Mouse (Mus musculus) CH12.LX (cell line): ENCODE data around the gene Trib3. TPM values are rescaled to one million over a fixed set of nuclear protein-coding genes. Genes with fewer than 3 reads are reported as not detected.

Experiments used
- DNase-seq: peaks from one replicate; pipeline ENCODE4 v3.0.0-alpha.2; 2013; ENCODE audit errors: extremely low read depth
- H3K27ac ChIP-seq: 2 replicates; pipeline ENCODE4 v1.5.1; 2012; ENCODE audit warnings: low read depth, mild to moderate bottlenecking, control low read depth, moderate library complexity; ENCODE audit not compliant: insufficient read depth
- H3K27me3 ChIP-seq: replicated peaks from 2 replicates; pipeline ENCODE3; 2012; ENCODE audit warnings: inconsistent platforms
- H3K36me3 ChIP-seq, 2 experiments: replicated peaks in 1 of 2; 2 replicates each; pipeline versions ENCODE3 to v1.6.1; 2012; ENCODE audit warnings: inconsistent platforms in 1 of 2, low read length in 1 of 2, mild to moderate bottlenecking in 1 of 2, mixed read lengths in 1 of 2, moderate library complexity in 1 of 2; ENCODE audit not compliant: control insufficient read depth in 1 of 2, insufficient read depth in 1 of 2
- H3K4me1 ChIP-seq, 2 experiments: 2 replicates each; pipeline ENCODE4 v1.6.1; 2012; ENCODE audit warnings: inconsistent platforms in 1 of 2, moderate library complexity in 1 of 2; ENCODE audit not compliant: insufficient read depth in 2 of 2, control insufficient read depth in 1 of 2
- H3K4me2 ChIP-seq: 2 replicates; pipeline ENCODE4 v1.6.1; 2012; ENCODE audit warnings: low read depth, mild to moderate bottlenecking, control low read depth; ENCODE audit not compliant: poor library complexity, insufficient read depth, severe bottlenecking
- H3K4me3 ChIP-seq, 3 experiments: fragments of 150-350 bp in 1 of 3; sonication (generic) in 1 of 3; replicated peaks in 1 of 3; 2 replicates each; pipeline versions ENCODE3 to v1.5.1; 2011 to 2012; ENCODE audit warnings: low read depth in 2 of 3, low read length in 2 of 3, mild to moderate bottlenecking in 2 of 3, moderate library complexity in 2 of 3, control low read depth in 1 of 3, improper control_type of control experiment in 1 of 3, inconsistent platforms in 1 of 3, mixed read lengths in 1 of 3; ENCODE audit not compliant: poor library complexity in 1 of 3
- H3K79me2 ChIP-seq: replicated peaks from 2 replicates; pipeline ENCODE4 v1.6.1; 2012; ENCODE audit warnings: mild to moderate bottlenecking, moderate library complexity; ENCODE audit not compliant: control insufficient read depth, poor library complexity, insufficient read depth, severe bottlenecking; ENCODE audit errors: extremely low read depth
- H3K9ac ChIP-seq: 2 replicates; pipeline ENCODE4 v1.6.1; 2012; ENCODE audit warnings: low read depth, mild to moderate bottlenecking, control low read depth, moderate library complexity; ENCODE audit not compliant: insufficient read depth
- H3K9me3 ChIP-seq: replicated peaks from 2 replicates; pipeline ENCODE3; 2012; ENCODE audit warnings: low read length, inconsistent platforms, mixed read lengths
- CHD2 ChIP-seq: IDR thresholded peaks from 2 replicates; pipeline ENCODE4 v1.6.1; 2011; ENCODE audit warnings: low read length, improper control_type of control experiment
- E2F4 ChIP-seq: IDR thresholded peaks from 2 replicates; pipeline ENCODE4 v1.6.1; 2011; ENCODE audit warnings: low read depth, low read length, improper control_type of control experiment; ENCODE audit not compliant: insufficient replicate concordance
- ETS1 ChIP-seq: conservative IDR thresholded peaks from 2 replicates; pipeline ENCODE4 v1.6.1; 2012; ENCODE audit warnings: low read depth, mild to moderate bottlenecking, inconsistent platforms, low read length, improper control_type of control experiment, moderate library complexity
- IRF4 ChIP-seq: IDR thresholded peaks from 2 replicates; pipeline ENCODE4 v1.6.1; 2014; ENCODE audit warnings: low read depth, mild to moderate bottlenecking, inconsistent platforms, low read length, improper control_type of control experiment
- JUN ChIP-seq: IDR thresholded peaks from 2 replicates; pipeline ENCODE4 v1.6.1; 2011; ENCODE audit warnings: low read depth, mild to moderate bottlenecking, low read length, improper control_type of control experiment, moderate library complexity; ENCODE audit not compliant: insufficient read depth
- JUND ChIP-seq: conservative IDR thresholded peaks from 2 replicates; pipeline ENCODE4 v1.6.1; 2011; ENCODE audit warnings: low read depth, low read length, improper control_type of control experiment
- KAT2A ChIP-seq: IDR thresholded peaks from 2 replicates; pipeline ENCODE4 v1.6.1; 2012; ENCODE audit warnings: low read length, improper control_type of control experiment, inconsistent platforms; ENCODE audit not compliant: insufficient replicate concordance
- MAX ChIP-seq: IDR thresholded peaks from 2 replicates; pipeline ENCODE4 v1.6.1; 2011; ENCODE audit warnings: low read length, improper control_type of control experiment
- MAZ ChIP-seq: IDR thresholded peaks from 2 replicates; pipeline ENCODE4 v1.6.1; 2012; ENCODE audit warnings: low read depth, mild to moderate bottlenecking, inconsistent platforms, low read length, improper control_type of control experiment, moderate library complexity
- MXI1 ChIP-seq: IDR thresholded peaks from 2 replicates; pipeline ENCODE4 v1.6.1; 2011; ENCODE audit warnings: mild to moderate bottlenecking, low read depth, low read length, improper control_type of control experiment
- MYC ChIP-seq: IDR thresholded peaks from 2 replicates; pipeline ENCODE4 v1.6.1; 2011; ENCODE audit warnings: low read depth, mild to moderate bottlenecking, improper control_type of control experiment, low read length
- NELFE ChIP-seq: IDR thresholded peaks from 2 replicates; pipeline ENCODE4 v1.6.1; 2011; ENCODE audit warnings: low read depth, low read length, improper control_type of control experiment
- NRF1 ChIP-seq: IDR thresholded peaks from 2 replicates; pipeline ENCODE4 v1.6.1; 2014; ENCODE audit warnings: low read depth, mild to moderate bottlenecking, inconsistent platforms, low read length, improper control_type of control experiment, moderate library complexity
- PAX5 ChIP-seq: IDR thresholded peaks from 2 replicates; pipeline ENCODE4 v1.6.1; 2012; ENCODE audit warnings: low read length, inconsistent platforms, mixed read lengths
- POLR2A ChIP-seq: IDR thresholded peaks from 2 replicates; pipeline ENCODE4 v1.6.1; 2011; ENCODE audit warnings: low read depth, mild to moderate bottlenecking, improper control_type of control experiment, low read length
- POLR2AphosphoS2 ChIP-seq: IDR thresholded peaks from 2 replicates; pipeline ENCODE4 v1.6.1; 2011; ENCODE audit warnings: low read depth, low read length, improper control_type of control experiment
- RAD21 ChIP-seq: IDR thresholded peaks from 2 replicates; pipeline ENCODE4 v1.6.1; 2011; ENCODE audit warnings: low read depth, mild to moderate bottlenecking, low read length, improper control_type of control experiment, moderate library complexity
- RCOR1 ChIP-seq: conservative IDR thresholded peaks from 2 replicates; pipeline ENCODE4 v1.6.1; 2012; ENCODE audit warnings: low read depth, mild to moderate bottlenecking, inconsistent platforms, low read length, improper control_type of control experiment
- SIN3A ChIP-seq: IDR thresholded peaks from 2 replicates; pipeline ENCODE4 v1.6.1; 2012; ENCODE audit warnings: low read length, improper control_type of control experiment, inconsistent platforms
- TBP ChIP-seq: conservative IDR thresholded peaks from 2 replicates; pipeline ENCODE4 v1.6.1; 2011; ENCODE audit warnings: low read depth, low read length, improper control_type of control experiment
- TCF12 ChIP-seq: IDR thresholded peaks from 2 replicates; pipeline ENCODE4 v1.6.1; 2014; ENCODE audit warnings: low read depth, mild to moderate bottlenecking, inconsistent platforms, low read length, improper control_type of control experiment
- UBTF ChIP-seq: IDR thresholded peaks from 2 replicates; pipeline ENCODE4 v1.6.1; 2012; ENCODE audit warnings: low read depth, mild to moderate bottlenecking, inconsistent platforms, low read length, improper control_type of control experiment, moderate library complexity
- USF1 ChIP-seq: IDR thresholded peaks from 2 replicates; pipeline ENCODE4 v1.6.1; 2014; ENCODE audit warnings: low read depth, mild to moderate bottlenecking, inconsistent platforms, low read length, improper control_type of control experiment
- ZC3H11A ChIP-seq: IDR thresholded peaks from 2 replicates; pipeline ENCODE4 v1.6.1; 2012; ENCODE audit warnings: low read depth, mild to moderate bottlenecking, inconsistent platforms, low read length, improper control_type of control experiment
- ZMIZ1 ChIP-seq: IDR thresholded peaks from 2 replicates; pipeline ENCODE4 v1.6.1; 2012; ENCODE audit warnings: low read depth, mild to moderate bottlenecking, inconsistent platforms, low read length, improper control_type of control experiment
- ZNF384 ChIP-seq: IDR thresholded peaks from 2 replicates; pipeline ENCODE4 v1.6.1; 2012; ENCODE audit warnings: low read depth, low read length, improper control_type of control experiment, inconsistent platforms
- dilution Hi-C: fragments of 300-500 bp; cut with MboI; formaldehyde crosslinking; loops from 2 replicates; pipeline ENCODE4 v1.14.3; 2020; ENCODE audit warnings: low sequenced_read_pairs; ENCODE audit not compliant: extremely low pct_unique_long_range_greater_than_20kb, extremely low pct_ligation_motif_present
- in situ Hi-C: fragments of 300-500 bp; cut with MboI; formaldehyde crosslinking; loops from 3 replicates; pipeline ENCODE4 v1.14.3; 2019; ENCODE audit warnings: low sequenced_read_pairs, low pct_ligation_motif_present, low pct_unique_long_range_greater_than_20kb, mixed read lengths
- polyA plus RNA-seq: library from polyadenylated mRNA; unstranded; fragments of >175 nt; gene quantifications from 2 replicates; pipeline ENCODE4 v1.2.1, GENCODE M21; 2012; ENCODE audit warnings: low read depth; ENCODE audit not compliant: insufficient read length
- total RNA-seq, 2 experiments: library from RNA; depleted of rRNA; stranded (reverse); fragments of 300-350 nt in 1 of 2; fragments of >200 nt in 1 of 2; gene quantifications; 2 replicates each; pipeline ENCODE4 v1.2.3; 2012 to 2014

Trib3 gene
- total and polyA plus RNA-seq, 3 experiments = 25.1 to 56.9 (median 30.0) TPM

DNA sequence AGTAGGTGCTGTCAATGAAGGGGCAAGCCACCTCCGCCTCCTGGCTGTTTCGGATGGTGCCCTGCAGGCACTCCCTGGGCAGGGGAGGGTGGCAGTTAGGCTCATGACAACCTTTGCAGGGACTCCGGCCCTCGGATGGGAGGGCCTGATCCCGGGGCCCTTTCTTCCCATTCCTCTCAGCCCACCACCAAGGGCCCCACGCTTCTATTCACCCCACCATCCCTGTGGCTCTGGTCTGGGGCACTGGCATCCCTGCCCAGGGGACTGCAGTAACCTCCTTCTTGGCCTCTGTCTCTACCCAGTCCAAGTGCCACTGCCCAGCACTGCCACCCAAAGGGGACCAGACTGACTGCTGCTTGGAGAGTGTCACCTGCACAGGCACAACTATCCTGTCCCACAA lies 21.6 kb downstream of the Trib3 start:
- Histone ChIP-seq H3K79me2 (no peaks in the 10 kb centered on the region), H3K4me1 (peaks cover 0 to 7% of the 10 kb centered on the region in 2 experiments; a peak in 2 of 4 replicates), H3K4me2 (no peak overlapping the region), H3K9ac (no peak overlapping the region), H3K27me3 (no peaks in the 10 kb centered on the region), H3K4me3 (no peak overlapping the region), H3K9me3 (no peaks in the 10 kb centered on the region), H3K36me3 (peaks cover 82 to 97% of the 10 kb centered on the region in 2 experiments), H3K27ac (no peak overlapping the region)
- in situ Hi-C loops (no loop called here), dilution Hi-C loops (no loop called here)
- no peak for TF ChIP-seq ZC3H11A
- TF ChIP-seq USF1 = no peak
- no peak for TF ChIP-seq MAX
- TF ChIP-seq JUND = no peak
- TF ChIP-seq TBP = no peak
- TF ChIP-seq UBTF = no peak
- DNase-seq = no peak

DNA sequence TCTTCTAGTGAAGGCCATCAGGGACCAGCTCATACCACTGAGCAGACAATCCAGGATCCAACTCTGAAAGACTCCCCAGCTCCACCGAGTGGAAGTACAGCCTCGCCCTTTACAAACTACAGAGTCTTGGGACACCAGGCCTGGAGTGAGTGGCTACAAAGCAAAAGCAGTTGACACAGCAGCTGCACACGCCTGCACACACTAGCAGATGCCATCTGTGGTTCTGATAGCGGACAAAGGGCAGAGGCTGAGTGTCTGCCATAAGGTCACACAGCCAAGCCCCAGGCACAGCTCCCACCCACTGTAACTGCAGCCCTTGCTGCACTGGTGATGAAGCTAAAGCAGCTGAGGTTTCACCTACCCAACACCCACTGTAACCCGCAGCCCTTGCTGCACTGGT lies 22.3 kb downstream of the Trib3 start:
- in situ Hi-C loops = no loop called here
- dilution Hi-C loops = no loop called here
- Histone ChIP-seq H3K27ac (no peak overlapping the region), H3K9me3 (no peaks in the 10 kb centered on the region), H3K4me3 (no peak overlapping the region), H3K4me2 (no peak overlapping the region), H3K9ac (no peak overlapping the region), H3K4me1 (peaks cover 0 to 7% of the 10 kb centered on the region in 2 experiments; a peak in 2 of 4 replicates), H3K79me2 (no peaks in the 10 kb centered on the region), H3K36me3 (peaks cover 82 to 97% of the 10 kb centered on the region in 2 experiments), H3K27me3 (no peaks in the 10 kb centered on the region)
- DNase-seq = no peak
- TF ChIP-seq RAD21 (no peak), TCF12 (no peak), POLR2A (no peak), RCOR1 (no peak), TBP (no peak), MYC (no peak), E2F4 (no peak)

DNA sequence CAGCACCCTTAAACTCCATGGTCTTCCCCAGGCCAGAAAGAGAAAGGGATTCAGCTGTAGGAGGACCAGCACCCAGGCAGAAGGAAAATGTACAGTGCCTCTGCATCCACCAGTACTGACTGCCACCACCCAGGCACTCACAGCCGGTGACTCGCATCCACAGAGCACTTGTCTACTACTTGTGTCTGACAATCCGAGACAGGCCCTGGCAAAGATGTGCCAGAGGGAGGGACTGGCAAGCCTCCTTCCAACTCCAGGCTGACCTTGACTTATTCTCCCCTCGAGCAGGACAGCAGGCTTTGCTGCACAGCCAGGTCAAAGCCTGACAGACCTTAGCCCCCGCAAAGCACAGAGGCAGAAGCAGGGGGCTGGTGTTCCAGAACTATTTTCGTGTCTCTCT lies 26.8 kb downstream of the Trib3 start:
- TF ChIP-seq UBTF (no peak), ZC3H11A (no peak), ZNF384 (no peak), IRF4 (no peak), RAD21 (no peak), MAZ (no peak), JUN (no peak), PAX5 (no peak), POLR2AphosphoS2 (no peak), CHD2 (no peak), ZMIZ1 (no peak), TCF12 (no peak), SIN3A (no peak), POLR2A (no peak), MXI1 (no peak), ETS1 (no peak), NRF1 (no peak), KAT2A (no peak), NELFE (no peak)
- H3K9me3 ChIP-seq = no peaks in the 10 kb centered on the region
- H3K27me3 ChIP-seq = no peaks in the 10 kb centered on the region
- H3K27ac ChIP-seq = no peak overlapping the region
- H3K4me3 ChIP-seq = no peak overlapping the region
- H3K4me2 ChIP-seq = no peak overlapping the region
- no peaks in the 10 kb centered on the region for H3K4me1 ChIP-seq
- dilution Hi-C loops (no loop called here), in situ Hi-C loops (no loop called here)
- no peak for DNase-seq
- H3K36me3 ChIP-seq = peaks cover 83 to 98% of the 10 kb centered on the region in 2 experiments
- no peaks in the 10 kb centered on the region for H3K79me2 ChIP-seq
- no peak overlapping the region for H3K9ac ChIP-seq
